Mouse (Mus musculus): Measurements from ENCODE around the gene Rdh8. TPM values are rescaled to one million over a fixed set of nuclear protein-coding genes. Genes with fewer than 3 reads are reported as not detected.

The Rdh8 gene
- polyA plus RNA-seq, 1 experiment: not detected

GRCm38 (mm10) chr9:20838931-20839330 lies 20.6 kb downstream of the Rdh8 start:
- Histone ChIP-seq H3K4me3 (replicated peaks; ENCODE audit: insufficient read depth, low read depth, low read length) (no peak overlapping the region), H3K4me1 (ENCODE audit: control insufficient read depth, insufficient read depth, low read length) (no peaks in the 10 kb centered on the region), H3K27me3 (ENCODE audit: control insufficient read depth, insufficient read depth, low read length) (no peaks in the 10 kb centered on the region), H3K27ac (ENCODE audit: insufficient read depth, low read length) (no peak overlapping the region; the same call in 1 of the 2 replicates)
- WGBS: 17% methylated on average over 6 of the region's 6 CpGs
- DNase-seq: peak; percentile 11 to 16
- TF ChIP-seq CTCF (IDR thresholded peaks at IDR 0.05; ENCODE audit: borderline replicate concordance, insufficient read depth, low read depth, low read length): no peak
- no peak for TF ChIP-seq POLR2A (IDR thresholded peaks at IDR 0.05; ENCODE audit: borderline replicate concordance, insufficient read depth, low read length)

GRCm38 (mm10) chr9:20842211-20842610 lies 23.9 kb downstream of the Rdh8 start:
- Histone ChIP-seq H3K27me3 (ENCODE audit: control insufficient read depth, insufficient read depth, low read length) (no peaks in the 10 kb centered on the region), H3K4me3 (replicated peaks; ENCODE audit: insufficient read depth, low read depth, low read length) (no peak overlapping the region), H3K4me1 (ENCODE audit: control insufficient read depth, insufficient read depth, low read length) (no peaks in the 10 kb centered on the region), H3K27ac (ENCODE audit: insufficient read depth, low read length) (no peak overlapping the region)
- TF ChIP-seq CTCF (IDR thresholded peaks at IDR 0.05; ENCODE audit: borderline replicate concordance, insufficient read depth, low read depth, low read length): no peak
- no peak for TF ChIP-seq POLR2A (IDR thresholded peaks at IDR 0.05; ENCODE audit: borderline replicate concordance, insufficient read depth, low read length)
- DNase-seq: no peak
- WGBS: 70% methylated on average over 4 of the region's 4 CpGs

- H3K4me1 ChIP-seq (ENCODE audit: control insufficient read depth, insufficient read depth, low read length): no peaks in the 10 kb centered on the region
- no peak overlapping the region for H3K27ac ChIP-seq (ENCODE audit: insufficient read depth, low read length)
- H3K4me3 ChIP-seq (replicated peaks; ENCODE audit: insufficient read depth, low read depth, low read length): no peak overlapping the region
- H3K27me3 ChIP-seq (ENCODE audit: control insufficient read depth, insufficient read depth, low read length): no peaks in the 10 kb centered on the region
- 25% methylated on average over 2 of the region's 2 CpGs for WGBS
- TF ChIP-seq POLR2A (IDR thresholded peaks at IDR 0.05; ENCODE audit: borderline replicate concordance, insufficient read depth, low read length): no peak
- TF ChIP-seq CTCF (IDR thresholded peaks at IDR 0.05; ENCODE audit: borderline replicate concordance, insufficient read depth, low read depth, low read length): peak; percentile 41; the same call in 1 of the 2 replicates
- peak in 1 of 2 experiments; percentile 9 for DNase-seq
These were observed 24.4 kb downstream of the Rdh8 start for GRCm38 (mm10) chr9:20842670-20843069.

- no peak overlapping the region for H3K27ac ChIP-seq (ENCODE audit: insufficient read depth, low read length)
- no peak overlapping the region for H3K4me3 ChIP-seq (replicated peaks; ENCODE audit: insufficient read depth, low read depth, low read length)
- no peaks in the 10 kb centered on the region for H3K27me3 ChIP-seq (ENCODE audit: control insufficient read depth, insufficient read depth, low read length)
- no peak for DNase-seq
- H3K4me1 ChIP-seq (ENCODE audit: control insufficient read depth, insufficient read depth, low read length): no peaks in the 10 kb centered on the region
- TF ChIP-seq CTCF (IDR thresholded peaks at IDR 0.05; ENCODE audit: borderline replicate concordance, insufficient read depth, low read depth, low read length): no peak
- TF ChIP-seq POLR2A (IDR thresholded peaks at IDR 0.05; ENCODE audit: borderline replicate concordance, insufficient read depth, low read length): no peak
- WGBS: 85% methylated on average over 2 of the region's 2 CpGs
These were observed 31.9 kb downstream of the Rdh8 start for GRCm38 (mm10) chr9:20850179-20850578.

GRCm38 (mm10) chr9:20857131-20857530 lies 38.8 kb downstream of the Rdh8 start:
- Histone ChIP-seq H3K4me3 (replicated peaks; ENCODE audit: insufficient read depth, low read depth, low read length) (no peak overlapping the region), H3K27me3 (ENCODE audit: control insufficient read depth, insufficient read depth, low read length) (no peaks in the 10 kb centered on the region; the same call in 1 of the 2 replicates), H3K27ac (ENCODE audit: insufficient read depth, low read length) (no peak overlapping the region), H3K4me1 (ENCODE audit: control insufficient read depth, insufficient read depth, low read length) (no peaks in the 10 kb centered on the region)
- no peak for TF ChIP-seq POLR2A (IDR thresholded peaks at IDR 0.05; ENCODE audit: borderline replicate concordance, insufficient read depth, low read length)
- TF ChIP-seq CTCF (IDR thresholded peaks at IDR 0.05; ENCODE audit: borderline replicate concordance, insufficient read depth, low read depth, low read length): no peak
- no peak for DNase-seq
- 17% methylated on average over 6 of the region's 6 CpGs for WGBS

GRCm38 (mm10) chr9:20859926-20860325 lies 41.6 kb downstream of the Rdh8 start:
- H3K27me3 ChIP-seq (ENCODE audit: control insufficient read depth, insufficient read depth, low read length): no peaks in the 10 kb centered on the region; the same call in 1 of the 2 replicates
- DNase-seq: no peak
- TF ChIP-seq CTCF (IDR thresholded peaks at IDR 0.05; ENCODE audit: borderline replicate concordance, insufficient read depth, low read depth, low read length) (no peak), POLR2A (IDR thresholded peaks at IDR 0.05; ENCODE audit: borderline replicate concordance, insufficient read depth, low read length) (no peak)
- no peak overlapping the region for H3K27ac ChIP-seq (ENCODE audit: insufficient read depth, low read length)
- 40% methylated on average over 6 of the region's 6 CpGs for WGBS
- H3K4me3 ChIP-seq (replicated peaks; ENCODE audit: insufficient read depth, low read depth, low read length): no peak overlapping the region
- H3K4me1 ChIP-seq (ENCODE audit: control insufficient read depth, insufficient read depth, low read length): no peaks in the 10 kb centered on the region

- H3K27ac ChIP-seq (ENCODE audit: insufficient read depth, low read length): no peak overlapping the region
- 6% methylated on average over 4 of the region's 4 CpGs for WGBS
- no peaks in the 10 kb centered on the region; the same call in 1 of the 2 replicates for H3K27me3 ChIP-seq (ENCODE audit: control insufficient read depth, insufficient read depth, low read length)
- H3K4me1 ChIP-seq (ENCODE audit: control insufficient read depth, insufficient read depth, low read length): no peaks in the 10 kb centered on the region
- no peak overlapping the region for H3K4me3 ChIP-seq (replicated peaks; ENCODE audit: insufficient read depth, low read depth, low read length)
- TF ChIP-seq CTCF (IDR thresholded peaks at IDR 0.05; ENCODE audit: borderline replicate concordance, insufficient read depth, low read depth, low read length) (0 out of 2 replicates have a peak, but pooled peaks have one; percentile 20), POLR2A (IDR thresholded peaks at IDR 0.05; ENCODE audit: borderline replicate concordance, insufficient read depth, low read length) (no peak)
- DNase-seq: peak in 1 of 2 experiments; percentile 15
These were observed 43.5 kb downstream of the Rdh8 start for GRCm38 (mm10) chr9:20861821-20862220.

- Histone ChIP-seq H3K27ac (ENCODE audit: insufficient read depth, low read length) (no peak overlapping the region), H3K4me3 (replicated peaks; ENCODE audit: insufficient read depth, low read depth, low read length) (no peak overlapping the region), H3K27me3 (ENCODE audit: control insufficient read depth, insufficient read depth, low read length) (no peaks in the 10 kb centered on the region), H3K4me1 (ENCODE audit: control insufficient read depth, insufficient read depth, low read length) (no peaks in the 10 kb centered on the region)
- 64% methylated on average over 4 of the region's 4 CpGs for WGBS
- TF ChIP-seq POLR2A (IDR thresholded peaks at IDR 0.05; ENCODE audit: borderline replicate concordance, insufficient read depth, low read length): no peak
- TF ChIP-seq CTCF (IDR thresholded peaks at IDR 0.05; ENCODE audit: borderline replicate concordance, insufficient read depth, low read depth, low read length): no peak
- no peak for DNase-seq
These were observed 43.9 kb downstream of the Rdh8 start for GRCm38 (mm10) chr9:20862225-20862624.
